Mouse (Mus musculus): ENCODE data around the gene Trmt1l. TPM values are rescaled to one million over a fixed set of nuclear protein-coding genes. Genes with fewer than 3 reads are reported as not detected.

The Trmt1l gene
- 16.6 and 18.9 TPM in 2 replicates for total RNA-seq (2023)

GRCm38 (mm10) chr1:151428263-151429221 is at the start of gene Trmt1l, which contains the start of gene Swt1:
Trmt1l (plus strand) TSS chr1:151428542.
Swt1 (minus strand) TSS chr1:151428455.

GRCm38 (mm10) chr1:151500531-151501361 is 72.4 kb downstream of the Trmt1l start, which contains the start of gene Rnf2:
Rnf2 (minus strand) TSS chr1:151500955.

Other genes with a start within 250 kb of the Trmt1l start
- not detected in 2 replicates for gene Gm47985, start 246.0 kb upstream of the Trmt1l start, total RNA-seq (2023)
- not detected in 2 replicates for gene Gm8947, start 236.2 kb upstream of the Trmt1l start, total RNA-seq (2023)
- gene Gm47995, start 230.1 kb upstream of the Trmt1l start, total RNA-seq (2023): not detected in 2 replicates
- gene 3110040M04Rik, start 224.4 kb upstream of the Trmt1l start, total RNA-seq (2023): not detected in 2 replicates
- gene Gm47996, start 218.4 kb upstream of the Trmt1l start, total RNA-seq (2023): not detected in 2 replicates
- gene Ivns1abp, start 84.1 kb upstream of the Trmt1l start, total RNA-seq (2023): 94.9 and 115 TPM in 2 replicates
- 18.3 and 27.3 TPM in 2 replicates for gene Swt1, start 87 bp upstream of the Trmt1l start, total RNA-seq (2023)
- gene Rnf2, start 72.4 kb downstream of the Trmt1l start, total RNA-seq (2023): 25.0 and 27.0 TPM in 2 replicates
- gene Fam129a, start 142.6 kb downstream of the Trmt1l start, total RNA-seq (2023): 224 and 236 TPM in 2 replicates